Mouse (Mus musculus) neutrophil, adult 59 days (primary cell): ENCODE results near the gene Gstm5. TPM values are rescaled to one million over a fixed set of nuclear protein-coding genes. Genes with fewer than 3 reads are reported as not detected.

Source experiments
- total RNA-seq, 2 experiments: library from RNA; stranded (reverse); gene quantifications; 1 replicate in 1 of 2; 2 replicates in 1 of 2; pipeline ENCODE4 v1.2.4; 2023

Gene Gstm5
- total RNA-seq: 1 to 10 TPM; 2.1 to 6.6 TPM

GRCm38 (mm10) chr3:107895720-107896569, at the start of gene Gstm5:
Gene Gstm5, plus strand, starts transcription at chr3:107895821.

DNA sequence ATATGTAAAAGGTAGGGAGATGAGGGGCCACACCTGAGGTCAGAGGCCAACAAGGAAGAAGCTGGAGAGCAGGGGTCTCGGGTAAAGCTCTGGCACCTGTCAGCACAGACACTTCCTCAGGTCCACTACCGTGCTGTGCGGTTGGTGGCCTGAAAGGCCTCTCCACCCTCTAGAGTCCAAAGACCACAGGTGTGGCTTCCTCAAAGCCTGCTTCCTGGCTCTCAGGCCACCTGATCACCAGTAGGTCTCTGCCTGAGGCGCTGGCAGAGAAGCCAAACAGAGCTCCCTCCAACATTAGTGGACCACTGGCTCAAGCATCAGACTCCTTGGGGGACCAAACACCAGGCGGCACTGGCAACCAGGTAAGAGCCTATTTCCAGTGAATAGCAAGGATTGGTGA, 18.6 kb upstream of the Gstm5 start, which contains the start of gene Eps8l3:
Gene Eps8l3 (plus strand): TSS at position 225 of the 400 bp plus-strand sequence.

DNA sequence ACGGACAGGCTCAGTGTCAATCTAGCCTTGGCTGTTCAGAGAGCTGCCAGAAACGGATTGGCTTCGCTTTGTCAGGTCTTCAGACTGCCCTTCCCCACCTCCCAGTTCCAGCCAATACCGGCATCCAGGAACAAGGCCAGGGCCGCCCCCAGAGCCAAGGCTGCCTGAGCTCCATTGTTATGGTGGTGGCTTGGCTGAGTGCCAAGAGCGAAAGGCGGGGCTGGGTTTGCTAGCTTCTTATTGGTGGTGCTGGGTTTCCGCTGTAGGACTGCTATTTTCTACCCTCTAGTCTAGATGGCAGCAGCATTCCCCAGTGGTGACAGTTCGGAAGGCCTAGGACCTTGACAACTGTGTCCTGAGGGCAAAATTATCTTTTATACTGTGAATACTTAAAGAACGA, 36.0 kb downstream of the Gstm5 start, which contains the start of gene Gstm7:
Gene Gstm7 (minus strand): TSS at position 148 of the 400 bp plus-strand sequence.

DNA sequence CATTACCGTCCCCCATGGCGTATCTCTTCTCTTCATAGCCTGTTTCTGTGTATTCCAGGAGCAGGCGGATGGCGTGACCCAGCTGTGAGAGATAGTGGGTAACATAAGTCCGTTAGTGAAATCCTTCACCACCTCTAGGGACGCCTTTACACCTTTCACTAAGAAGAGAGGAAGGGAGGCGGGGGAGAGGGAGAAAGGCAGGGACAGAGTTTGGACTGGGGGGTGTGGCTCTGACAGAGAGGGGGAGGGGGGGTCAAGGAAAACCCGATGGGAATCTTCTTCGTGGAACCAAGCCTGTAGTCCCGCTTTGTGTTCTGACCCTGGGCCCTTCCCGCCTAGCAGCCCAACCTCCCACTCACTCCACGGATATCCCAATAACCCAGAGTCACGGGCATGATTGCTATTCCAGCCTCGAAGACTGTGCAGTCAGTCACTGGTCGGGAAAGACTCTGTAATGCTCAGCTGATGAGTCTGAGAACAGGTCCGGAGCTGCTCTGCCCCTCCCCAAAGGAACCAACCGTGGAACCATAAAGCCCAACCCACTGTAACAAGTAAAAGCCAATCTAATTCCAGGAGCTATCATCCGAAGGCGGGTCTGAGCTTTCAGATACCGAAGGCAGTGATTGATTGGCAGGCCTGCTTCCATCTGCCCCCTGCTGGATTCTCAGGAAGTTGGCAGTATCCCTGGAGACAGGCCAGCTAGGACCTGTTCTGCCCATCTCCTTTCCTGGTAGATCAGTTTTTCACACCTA, 47.8 kb downstream of the Gstm5 start, which contains the start of gene Gstm6:
Gene Gstm6 (minus strand): TSS at position 511 of the 752 bp plus-strand sequence.

Other genes starting within 250 kb of the Gstm5 start
- 10 to 100 TPM; 37.3 to 44.8 TPM for gene Ahcyl1, start 199.3 kb upstream of the Gstm5 start, total RNA-seq
- gene Csf1, start 135.4 kb upstream of the Gstm5 start, total RNA-seq: 10 to 100 TPM; 34.4 to 38.2 TPM
- not detected for gene Eps8l3, start 18.6 kb upstream of the Gstm5 start, total RNA-seq
- 1 to 10 TPM in 1 of 2 experiments, under 1 TPM in 1; 0.64 to 1.3 TPM for gene Gstm7, start 36.0 kb downstream of the Gstm5 start, total RNA-seq
- not detected for gene Gstm6, start 47.9 kb downstream of the Gstm5 start, total RNA-seq
- gene Gstm3, start 73.5 kb downstream of the Gstm5 start, total RNA-seq: not detected
- not detected for gene Gstm2, start 90.6 kb downstream of the Gstm5 start, total RNA-seq
- 100 to 1,000 TPM; 114 to 139 TPM for gene Gstm1, start 122.2 kb downstream of the Gstm5 start, total RNA-seq
- 1 to 10 TPM; 5.0 to 5.2 TPM for gene Gstm4, start 149.1 kb downstream of the Gstm5 start, total RNA-seq
- 10 to 100 TPM; 56.8 to 68.1 TPM for gene Ampd2, start 190.8 kb downstream of the Gstm5 start, total RNA-seq
- gene Gnat2, start 197.0 kb downstream of the Gstm5 start, total RNA-seq: under 1 TPM in 1 of 2 experiments, not detected in 1; 0.56 TPM